Mouse (Mus musculus) kidney, adult 18-20 months (tissue): Measurements from ENCODE around the gene Nup98.

Experiments used
- DNase-seq: peaks from one replicate; pipeline ENCODE4 v3.0.0; 2021

The Nup98 gene

GRCm38 (mm10) chr7:102209756-102210721 is at the start of gene Nup98, which contains the start of gene Pgap2:
Gene Nup98, minus strand, starts transcription at chr7:102210176.
Gene Pgap2, plus strand, starts transcription at chr7:102210208.
- DNase-seq = peak; percentile 97

DNA sequence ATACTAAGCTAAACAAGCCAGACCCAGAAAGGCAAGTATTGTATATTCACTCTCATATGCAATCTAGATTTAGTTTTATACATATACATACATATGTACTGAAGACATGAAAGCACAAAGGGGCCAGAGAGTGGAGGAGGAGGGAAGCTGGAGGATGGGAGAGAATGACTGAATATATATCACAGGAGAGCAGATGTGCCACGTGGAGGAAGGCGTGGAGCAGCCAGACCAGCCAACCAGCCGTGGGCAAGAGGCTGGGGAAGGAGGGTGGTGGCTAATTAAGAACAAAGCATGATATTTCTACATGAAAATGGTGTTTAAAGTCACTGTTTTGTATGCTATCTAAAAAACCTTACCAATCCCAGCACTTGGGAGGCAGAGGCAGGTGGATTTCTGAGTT is 48.8 kb upstream of the Nup98 start:
- DNase-seq = no peak

GRCm38 (mm10) chr7:102258189-102258588 is 48.2 kb upstream of the Nup98 start:
- peak; percentile 83 for DNase-seq

GRCm38 (mm10) chr7:102256636-102257035 is 46.7 kb upstream of the Nup98 start:
- no peak for DNase-seq

DNA sequence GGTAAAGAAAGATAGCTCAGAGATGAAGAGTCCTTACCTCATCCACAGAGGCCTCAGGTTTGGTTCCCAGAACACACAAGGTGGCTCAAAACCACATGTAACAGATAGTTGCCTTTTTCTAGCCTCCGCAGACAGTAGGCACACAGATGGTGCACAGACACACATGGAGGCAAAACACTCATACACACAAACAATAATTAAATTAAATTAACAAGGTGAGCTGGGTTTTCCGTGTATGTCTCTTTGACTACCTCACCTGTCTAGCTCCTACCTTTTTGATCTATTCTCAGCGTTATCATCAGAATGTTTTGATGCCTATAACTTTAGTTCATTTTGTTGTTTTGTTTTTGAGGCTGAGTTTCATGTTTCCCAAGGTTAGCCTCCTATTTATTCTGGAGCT is 46.0 kb upstream of the Nup98 start, which contains the start of gene Rhog:
TSS of gene Rhog (minus strand) at position 101 of the 400 bp plus-strand sequence.
- DNase-seq = no peak

DNA sequence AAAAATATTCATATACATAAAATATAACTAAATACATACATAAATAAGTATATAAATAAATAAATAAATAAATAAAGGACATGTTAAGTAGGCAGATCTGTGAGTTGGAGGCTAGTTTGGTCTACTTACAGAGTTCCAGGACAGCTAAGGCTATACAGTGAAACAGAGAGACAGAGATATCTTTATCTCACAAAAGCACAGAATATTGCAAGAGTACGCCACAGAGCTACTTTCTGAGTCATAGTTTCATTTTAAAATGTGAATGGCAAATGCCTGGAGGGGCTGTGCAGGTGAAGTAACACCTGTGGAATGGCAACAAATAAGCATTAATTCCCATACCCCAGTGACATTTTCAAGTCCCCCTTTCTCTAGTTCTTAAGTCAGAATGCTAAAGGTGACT is 43.7 kb upstream of the Nup98 start:
- DNase-seq = no peak

- DNase-seq = peak; percentile 94
Observed at GRCm38 (mm10) chr7:102250631-102251214, 40.7 kb upstream of the Nup98 start.

GRCm38 (mm10) chr7:102249896-102250630 is 40.1 kb upstream of the Nup98 start:
- peak; percentile 86 for DNase-seq

GRCm38 (mm10) chr7:102249531-102249895 is 39.5 kb upstream of the Nup98 start:
- DNase-seq = no peak

GRCm38 (mm10) chr7:102248691-102249404 is 38.9 kb upstream of the Nup98 start:
- no peak for DNase-seq

DNA sequence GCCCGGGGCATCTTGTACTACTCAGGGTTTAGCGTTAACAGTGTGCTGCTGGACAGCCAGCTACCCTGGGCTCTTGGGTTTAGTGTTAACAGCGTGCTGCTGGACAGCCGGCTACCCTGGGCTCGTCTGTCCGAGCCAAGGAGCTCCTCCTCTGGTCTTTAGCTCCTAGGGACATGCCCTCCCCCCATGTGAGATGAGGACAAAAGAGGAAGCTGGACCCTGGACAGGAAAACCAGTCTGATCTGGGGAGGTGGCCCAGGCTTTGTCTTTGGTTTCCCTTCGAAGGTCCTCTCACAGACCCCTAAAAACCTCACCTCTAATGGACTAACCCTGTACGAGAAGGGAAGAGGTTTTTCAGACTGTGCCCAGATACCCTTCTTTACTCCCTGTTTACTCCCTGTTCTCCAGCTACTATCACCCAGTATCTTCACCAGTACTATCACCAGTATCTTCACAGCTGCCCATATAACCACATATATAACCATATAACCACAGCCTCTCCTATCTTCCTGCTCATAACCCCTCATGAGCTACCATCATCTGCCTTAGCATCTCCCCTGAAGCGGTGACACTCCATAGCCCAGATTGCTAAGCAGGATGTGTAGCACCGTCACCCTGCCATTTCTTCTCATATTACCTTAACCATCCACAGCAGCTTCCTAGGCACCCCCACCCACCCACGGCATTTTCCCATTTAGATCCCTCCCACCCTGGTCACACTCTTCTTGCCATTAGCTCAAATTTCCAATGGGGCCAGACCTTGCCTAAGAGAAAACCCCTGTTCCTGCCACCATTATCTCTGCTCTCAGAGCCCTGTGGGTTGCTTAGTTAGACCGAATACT is 37.2 kb upstream of the Nup98 start:
- DNase-seq = no peak

DNA sequence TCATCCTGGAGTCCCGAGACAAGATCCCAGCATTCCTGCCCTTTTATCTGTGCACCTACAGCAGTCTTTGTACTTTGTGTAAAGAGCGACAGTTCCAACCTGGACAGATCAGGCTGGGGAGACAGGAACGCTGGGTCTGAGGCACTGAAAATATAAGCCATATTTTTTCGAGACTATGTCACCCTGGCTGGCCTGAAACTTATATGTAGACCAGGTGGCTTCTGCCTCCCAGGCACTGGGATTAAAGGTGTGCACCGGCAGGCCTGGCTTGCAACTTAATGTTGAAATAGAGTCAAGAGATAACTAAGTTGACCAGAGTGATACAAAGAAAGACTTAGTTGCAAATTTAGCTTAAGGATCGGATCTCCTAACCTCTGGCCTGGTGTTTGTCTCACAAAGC is 36.3 kb upstream of the Nup98 start:
- no peak for DNase-seq

DNA sequence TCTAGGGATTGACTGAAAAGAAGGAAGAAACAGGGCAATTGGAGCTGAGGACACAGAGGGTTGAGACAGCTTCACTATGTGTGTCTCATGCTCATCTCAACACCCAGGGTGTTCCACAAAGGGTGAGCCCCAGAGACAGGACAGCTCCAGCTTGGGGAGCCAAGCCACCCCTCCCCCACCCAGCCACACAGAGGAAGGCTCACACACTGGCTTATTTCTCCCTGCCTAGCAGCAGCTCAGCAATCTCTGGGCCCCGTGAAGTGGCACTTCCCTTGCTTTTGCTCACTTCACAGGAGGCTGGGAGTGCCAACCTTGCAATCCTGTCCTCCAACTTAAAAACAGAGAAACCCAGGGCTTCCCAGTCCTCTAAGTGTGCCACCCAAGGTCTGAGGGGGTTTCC is 35.8 kb upstream of the Nup98 start:
- no peak for DNase-seq

DNA sequence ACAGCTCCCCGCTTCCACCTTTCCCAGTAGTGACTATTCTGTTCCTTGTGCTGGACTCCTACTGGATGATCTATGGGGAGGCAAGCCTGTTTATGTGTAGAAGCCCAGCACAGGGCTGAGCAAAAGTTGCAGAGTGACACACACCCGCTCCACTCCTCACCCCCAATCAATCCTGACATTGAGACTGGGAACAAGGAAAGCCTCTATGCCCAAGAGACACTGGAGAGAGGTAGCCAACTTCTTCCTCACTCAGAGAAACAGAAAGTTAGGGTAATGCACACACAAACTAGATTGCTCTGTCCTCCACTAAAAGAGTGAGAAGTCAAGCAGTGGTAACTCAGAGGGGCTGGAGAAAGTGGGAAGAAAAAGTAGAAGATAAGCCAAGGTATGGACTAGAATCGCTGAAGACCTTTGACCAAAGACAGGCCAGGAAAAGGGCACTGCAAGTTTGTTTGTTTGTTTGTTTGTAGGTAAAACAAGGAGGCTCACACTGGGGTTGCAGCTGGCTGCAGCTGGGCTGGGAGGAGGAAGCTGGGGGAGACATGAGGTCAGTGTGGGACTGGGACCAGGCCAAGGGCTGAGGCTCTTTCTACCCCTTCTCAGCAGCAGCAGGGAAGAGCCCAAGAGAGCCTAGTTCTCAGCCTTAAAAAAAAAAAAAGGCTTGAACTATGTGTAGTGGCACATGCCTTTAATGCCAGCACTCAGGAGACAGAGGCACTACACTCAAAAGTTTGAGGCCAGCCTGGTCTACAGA is 35.0 kb upstream of the Nup98 start:
- no peak for DNase-seq

GRCm38 (mm10) chr7:102243870-102244269 is 33.9 kb upstream of the Nup98 start:
- DNase-seq = no peak

DNA sequence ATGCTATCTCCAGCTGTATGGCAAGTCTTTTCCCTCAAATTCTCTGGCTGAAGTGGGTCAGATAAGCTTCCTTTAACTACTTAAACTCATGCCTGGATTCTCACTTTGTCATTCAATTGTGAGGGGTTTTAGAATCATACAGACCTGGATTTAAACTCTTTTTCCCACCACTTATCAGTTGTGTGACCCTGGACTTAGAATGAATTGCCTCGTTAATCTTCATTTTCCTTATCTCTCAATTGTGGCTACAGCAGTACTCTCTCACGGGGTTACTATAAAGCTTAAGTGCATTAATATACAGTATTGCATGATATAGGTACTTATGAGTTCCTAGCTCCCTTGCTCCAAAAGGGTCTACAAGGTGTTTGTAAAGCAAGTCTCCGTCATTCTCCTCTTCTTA is 32.9 kb upstream of the Nup98 start:
- DNase-seq = no peak

GRCm38 (mm10) chr7:102242371-102242770 is 32.4 kb upstream of the Nup98 start:
- no peak for DNase-seq

- no peak for DNase-seq
Observed at GRCm38 (mm10) chr7:102239591-102239990, 29.6 kb upstream of the Nup98 start.

DNA sequence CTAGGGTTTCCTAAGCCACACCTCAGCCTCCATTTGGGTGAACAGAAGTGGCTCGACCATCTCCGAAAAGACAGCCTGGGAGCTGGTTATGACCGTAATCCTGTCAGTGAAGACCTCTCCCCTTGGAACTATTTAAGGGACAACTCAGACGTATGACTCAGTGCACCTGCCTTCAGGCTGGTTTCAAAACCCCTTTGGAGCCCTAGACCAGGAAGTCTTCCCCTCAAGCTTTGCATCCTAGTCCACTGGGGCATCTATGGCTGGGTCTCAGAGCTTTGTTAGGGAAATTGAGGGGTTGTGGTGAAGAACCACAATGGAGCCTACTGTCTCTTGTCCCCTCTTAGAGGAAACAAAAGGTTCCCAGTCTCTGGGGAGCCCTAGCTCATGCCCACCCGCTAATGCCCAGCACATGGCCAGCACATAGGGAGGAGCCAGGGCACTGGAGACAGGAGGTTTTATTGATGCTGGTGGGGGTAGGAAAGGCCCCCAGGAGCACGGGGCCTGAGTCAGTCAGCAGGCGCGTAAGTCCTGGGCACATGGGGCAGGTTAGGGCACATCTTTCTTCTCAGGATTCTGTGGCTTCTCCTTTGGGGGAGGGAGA is 28.8 kb upstream of the Nup98 start:
- no peak for DNase-seq

GRCm38 (mm10) chr7:102233059-102233458 is 23.1 kb upstream of the Nup98 start:
- no peak for DNase-seq

- DNase-seq = no peak
Observed at GRCm38 (mm10) chr7:102229814-102230213, 19.8 kb upstream of the Nup98 start.
